Mouse (Mus musculus) forebrain, embryonic 13.5 days (tissue): ENCODE data around the gene Ankrd39. TPM values are rescaled to one million over a fixed set of nuclear protein-coding genes. Genes with fewer than 3 reads are reported as not detected.

ENCODE experiments used
- ATAC-seq: fragments of 200-750 bp; cut with Nextera tagmentation; 2 replicates; pipeline ENCODE4 v1.8.0; 2017
- H3K27ac ChIP-seq: fragments of 300-500 bp; sonication (generic); 2 replicates; pipeline ENCODE4 v1.5.1; 2015; ENCODE audit warnings: inconsistent platforms, mild to moderate bottlenecking, moderate library complexity
- H3K27me3 ChIP-seq: fragments of 300-500 bp; sonication (generic); 2 replicates; pipeline ENCODE4 v1.6.1; 2015; ENCODE audit warnings: mild to moderate bottlenecking, inconsistent platforms
- H3K36me3 ChIP-seq: fragments of 300-500 bp; sonication (generic); 2 replicates; pipeline ENCODE4 v1.6.1; 2015; ENCODE audit warnings: mild to moderate bottlenecking, inconsistent platforms; ENCODE audit not compliant: poor library complexity, severe bottlenecking
- H3K4me1 ChIP-seq: fragments of 300-500 bp; sonication (generic); 2 replicates; pipeline ENCODE4 v1.6.1; 2015; ENCODE audit warnings: inconsistent platforms
- H3K4me2 ChIP-seq: fragments of 300-500 bp; sonication (generic); 2 replicates; pipeline ENCODE4 v1.6.1; 2015; ENCODE audit warnings: inconsistent platforms, mild to moderate bottlenecking, moderate library complexity
- H3K4me3 ChIP-seq: fragments of 300-500 bp; sonication (generic); 2 replicates; pipeline ENCODE4 v1.5.1; 2015; ENCODE audit warnings: mild to moderate bottlenecking, inconsistent platforms
- H3K9ac ChIP-seq: fragments of 300-500 bp; sonication (generic); 2 replicates; pipeline ENCODE4 v1.6.1; 2015; ENCODE audit warnings: mild to moderate bottlenecking, inconsistent platforms
- H3K9me3 ChIP-seq: fragments of 300-500 bp; sonication (generic); replicated peaks from 2 replicates; pipeline ENCODE4 v1.6.1; 2016; ENCODE audit warnings: inconsistent platforms
- WGBS: fragments of 180-500 bp; shearing (Covaris S2); methylation state at CpG from one replicate; pipeline ENCODE4 v1.1.7; 2015; 5-methylcytosine and 5-hydroxymethylcytosine counted together
- polyA plus RNA-seq: library from polyadenylated mRNA; unstranded; fragments of >200 nt; fragmentation: Nextera tagmentation; extraction: Ambion mirVana; gene quantifications from 2 replicates; pipeline ENCODE4 v1.2.1, GENCODE M21; 2015

Ankrd39 gene
- 16.9 and 18.0 TPM in 2 replicates for polyA plus RNA-seq

DNA sequence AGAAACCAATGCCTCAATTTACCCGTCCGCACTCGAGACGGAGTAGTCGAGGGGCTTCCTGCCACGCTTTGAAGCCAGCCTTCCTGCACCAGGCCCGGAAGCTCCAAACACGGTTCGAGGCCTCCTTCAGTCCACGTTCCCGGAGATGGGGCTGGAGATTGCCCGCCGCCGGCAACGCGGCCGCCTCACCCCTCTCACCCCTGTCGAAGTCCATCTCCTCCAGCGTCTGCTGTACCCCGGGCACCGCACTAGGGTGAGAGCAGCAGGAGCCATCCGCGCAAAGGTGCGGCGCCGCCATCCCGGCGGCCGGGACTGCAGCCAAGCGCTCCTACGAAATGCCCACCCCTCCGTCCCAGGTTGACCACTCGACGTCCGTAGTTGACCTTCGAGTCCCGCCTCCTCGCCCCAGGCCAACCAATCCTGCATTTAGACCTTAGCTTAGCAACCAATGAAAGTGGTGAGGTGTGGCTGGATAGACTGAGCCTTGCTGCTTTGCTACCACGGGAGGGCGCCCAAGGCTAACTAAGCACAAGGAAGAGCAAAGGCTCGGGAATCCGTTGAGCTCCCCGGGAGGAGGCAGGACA, at the start of gene Ankrd39:
Ankrd39 (minus strand) TSS at position 558 of the 584 bp plus-strand sequence.
- WGBS = under 1% methylated on average over 43 of the region's 43 CpGs
- H3K4me1 ChIP-seq = peaks cover 35% of the 10 kb centered on the region
- H3K27me3 ChIP-seq = no peaks in the 10 kb centered on the region
- peak within 1 kb of the TSS; percentile 63 for H3K4me3 ChIP-seq
- ATAC-seq = peak; percentile 98
- H3K4me2 ChIP-seq = peak within 1 kb of the TSS; percentile 76
- peak within 1 kb of the TSS; percentile 81 for H3K9ac ChIP-seq
- H3K36me3 ChIP-seq = peaks cover 46% of the 10 kb centered on the region
- no peaks in the 10 kb centered on the region for H3K9me3 ChIP-seq
- H3K27ac ChIP-seq = peak within 1 kb of the TSS; percentile 49

DNA sequence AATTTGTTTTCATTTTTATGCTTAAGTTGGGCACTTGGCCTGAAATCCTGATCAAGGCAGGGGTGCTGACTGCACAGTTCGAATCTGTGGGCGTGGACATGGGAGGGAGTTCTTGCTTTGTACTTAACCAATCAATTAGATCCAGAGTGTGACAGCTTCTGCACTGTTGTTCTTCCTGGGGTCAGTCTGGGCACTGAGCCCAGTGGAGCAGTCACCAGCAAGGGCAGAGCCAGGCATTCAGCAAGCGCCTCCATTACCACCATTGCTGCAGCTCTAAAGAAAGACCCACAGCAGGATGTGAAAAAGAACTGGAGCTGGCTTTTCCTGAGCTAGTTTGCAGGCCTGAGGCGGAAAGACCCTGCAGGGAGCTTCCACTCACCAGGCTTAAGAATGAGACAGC, 48.9 kb upstream of the Ankrd39 start:
- H3K4me1 ChIP-seq = peaks cover 13% of the 10 kb centered on the region; the same call in 1 of the 2 replicates
- H3K36me3 ChIP-seq = no peaks in the 10 kb centered on the region
- H3K9me3 ChIP-seq = no peaks in the 10 kb centered on the region
- H3K27ac ChIP-seq = no peak overlapping the region
- peaks cover 7% of the 10 kb centered on the region; the same call in 1 of the 2 replicates for H3K27me3 ChIP-seq
- H3K4me3 ChIP-seq = no peak overlapping the region
- H3K9ac ChIP-seq = no peak overlapping the region
- ATAC-seq = peak; percentile 77
- 5% methylated on average over 4 of the region's 4 CpGs for WGBS
- H3K4me2 ChIP-seq = no peak overlapping the region

DNA sequence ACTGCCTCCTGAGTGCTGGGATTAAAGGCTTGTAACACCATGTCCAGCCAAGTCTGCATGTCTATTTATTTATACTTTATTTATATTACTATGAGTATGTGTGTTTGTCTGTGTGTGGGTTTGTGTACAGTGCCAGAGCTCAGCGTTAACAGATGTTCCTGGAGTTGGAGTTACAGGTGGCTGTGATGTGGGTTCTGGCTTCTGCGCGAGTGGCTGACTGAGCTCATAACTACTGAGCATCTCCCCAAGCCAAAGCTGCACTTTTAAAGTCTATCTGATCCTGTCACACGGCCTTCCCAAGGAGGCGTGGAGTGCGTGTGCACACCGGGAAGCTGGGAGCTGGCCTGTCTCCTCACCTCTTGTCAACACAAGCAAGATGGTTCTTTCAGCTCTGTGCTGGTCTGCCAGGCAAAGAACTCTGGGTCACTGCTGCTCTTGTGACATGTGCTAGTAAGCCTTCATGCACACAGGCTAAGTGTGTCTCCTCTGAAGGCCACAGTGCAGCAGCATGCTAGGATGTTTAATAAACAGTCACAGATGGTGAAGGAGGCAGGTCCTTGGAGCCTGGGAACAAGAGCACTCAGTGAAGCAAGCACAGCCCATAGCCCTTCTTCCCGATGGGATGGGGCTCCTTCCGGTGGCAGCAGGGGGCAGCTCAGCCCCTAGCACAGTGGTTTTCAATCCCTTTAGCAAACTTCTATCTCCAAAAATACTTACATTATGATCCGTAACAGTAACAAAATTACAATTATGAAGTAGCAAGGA, 48.1 kb upstream of the Ankrd39 start:
- H3K9me3 ChIP-seq = no peaks in the 10 kb centered on the region
- H3K4me2 ChIP-seq = no peak overlapping the region
- H3K27ac ChIP-seq = no peak overlapping the region
- H3K36me3 ChIP-seq = no peaks in the 10 kb centered on the region
- H3K9ac ChIP-seq = no peak overlapping the region
- peaks cover 11% of the 10 kb centered on the region; the same call in 1 of the 2 replicates for H3K27me3 ChIP-seq
- peaks cover 13% of the 10 kb centered on the region; the same call in 1 of the 2 replicates for H3K4me1 ChIP-seq
- 68% methylated on average over 10 of the region's 10 CpGs for WGBS
- no peak overlapping the region for H3K4me3 ChIP-seq
- peak; percentile 39; the same call in 1 of the 2 replicates for ATAC-seq

DNA sequence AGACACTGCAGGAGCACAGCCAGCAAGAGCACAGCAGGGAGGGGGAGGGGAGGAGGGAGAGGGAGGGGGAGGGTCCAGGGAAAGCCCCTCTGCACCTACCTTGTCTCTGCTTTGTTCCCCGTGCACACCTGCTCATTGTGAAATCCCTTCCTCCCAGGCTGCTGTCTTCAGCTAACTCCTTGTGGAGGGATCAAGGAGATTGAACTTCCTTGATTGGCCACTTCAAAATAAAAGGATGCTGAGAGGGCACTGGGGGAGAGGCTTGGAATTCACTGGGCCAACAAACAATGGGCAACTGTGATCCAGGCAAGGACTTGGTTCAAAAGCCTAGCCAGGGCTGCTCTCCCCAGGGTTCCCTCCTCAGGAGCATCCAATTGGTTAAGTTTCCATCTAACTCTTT, 45.9 kb upstream of the Ankrd39 start:
- no peak for ATAC-seq
- Histone ChIP-seq H3K9me3 (no peaks in the 10 kb centered on the region), H3K27ac (no peak overlapping the region), H3K4me2 (no peak overlapping the region), H3K27me3 (peaks cover 23% of the 10 kb centered on the region; the same call in 1 of the 2 replicates), H3K4me3 (no peak overlapping the region), H3K36me3 (no peaks in the 10 kb centered on the region), H3K9ac (no peak overlapping the region), H3K4me1 (peaks cover 13% of the 10 kb centered on the region; the same call in 1 of the 2 replicates)
- WGBS = 6% methylated on average over 1 of the region's 1 CpGs

DNA sequence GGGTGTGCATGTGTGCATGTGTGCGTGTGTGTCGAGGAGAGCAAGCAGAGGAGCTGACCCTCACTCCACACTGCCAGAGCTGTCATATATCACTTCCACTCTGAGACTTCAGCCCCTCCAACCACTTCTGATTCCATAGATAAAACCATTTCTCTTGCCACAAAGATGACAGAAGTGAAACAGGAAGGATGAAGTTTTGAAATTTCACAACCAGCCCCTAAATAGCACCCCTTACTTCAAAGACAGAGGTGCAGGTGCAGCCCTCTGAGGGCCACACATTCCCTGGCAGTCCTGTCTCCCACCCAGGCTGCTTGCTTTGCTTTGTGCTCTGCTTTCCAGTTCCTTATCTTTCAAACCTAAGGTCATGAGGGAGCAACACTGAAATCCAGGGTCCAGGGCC, 44.2 kb upstream of the Ankrd39 start:
- Histone ChIP-seq H3K9ac (no peak overlapping the region), H3K27me3 (peaks cover 37% of the 10 kb centered on the region), H3K27ac (no peak overlapping the region), H3K36me3 (no peaks in the 10 kb centered on the region), H3K4me2 (no peak overlapping the region), H3K4me1 (peaks cover 13% of the 10 kb centered on the region; the same call in 1 of the 2 replicates), H3K4me3 (no peak overlapping the region), H3K9me3 (no peaks in the 10 kb centered on the region)
- 94% methylated on average over 2 of the region's 2 CpGs for WGBS
- ATAC-seq = no peak

DNA sequence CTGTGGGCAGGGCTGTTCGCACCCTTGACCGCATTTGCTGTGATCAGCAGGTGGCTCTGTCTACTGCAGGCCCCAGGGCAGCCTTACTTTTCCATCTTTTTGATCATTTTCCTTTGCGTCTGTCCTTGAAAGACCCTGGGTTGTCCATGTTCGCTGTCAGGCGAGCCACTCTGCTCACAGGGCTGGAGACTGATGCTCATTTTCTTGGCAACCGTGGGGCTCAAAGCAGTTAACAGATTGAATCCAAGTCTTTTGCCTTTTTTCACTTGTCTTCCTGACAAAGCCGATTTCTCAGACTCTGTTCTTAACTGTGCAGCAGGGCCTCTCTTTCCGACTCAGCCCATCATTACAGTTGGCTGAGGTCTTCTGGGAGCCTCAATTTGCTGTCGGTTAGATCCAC, 43.4 kb upstream of the Ankrd39 start:
- no peak overlapping the region for H3K4me2 ChIP-seq
- H3K9ac ChIP-seq = no peak overlapping the region
- ATAC-seq = no peak
- 57% methylated on average over 9 of the region's 9 CpGs for WGBS
- H3K4me1 ChIP-seq = peaks cover 5% of the 10 kb centered on the region; the same call in 1 of the 2 replicates
- H3K9me3 ChIP-seq = no peaks in the 10 kb centered on the region
- H3K27ac ChIP-seq = no peak overlapping the region
- H3K27me3 ChIP-seq = peaks cover 44% of the 10 kb centered on the region
- no peak overlapping the region for H3K4me3 ChIP-seq
- no peaks in the 10 kb centered on the region for H3K36me3 ChIP-seq

DNA sequence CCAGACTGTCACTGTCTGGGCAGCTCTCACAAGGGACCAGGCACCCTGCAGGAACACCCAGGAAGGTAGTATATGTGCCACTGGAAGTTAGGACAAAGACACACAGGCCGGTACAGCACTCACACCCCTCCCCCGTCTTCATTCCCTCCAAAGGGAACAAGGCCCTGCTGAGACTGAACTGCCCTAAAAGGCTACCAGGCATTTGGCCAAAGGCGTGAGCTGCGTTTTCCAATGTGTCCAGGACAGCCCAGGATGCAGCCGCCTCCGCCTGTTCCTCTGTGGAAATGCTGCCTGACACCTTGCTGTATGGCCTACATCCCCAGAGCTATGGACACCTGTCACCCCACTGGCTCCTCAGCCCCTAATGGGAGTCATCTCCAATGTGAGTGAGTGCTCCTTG, 42.2 kb upstream of the Ankrd39 start:
- H3K36me3 ChIP-seq = no peaks in the 10 kb centered on the region
- WGBS = 51% methylated on average over 6 of the region's 6 CpGs
- ATAC-seq = no peak

DNA sequence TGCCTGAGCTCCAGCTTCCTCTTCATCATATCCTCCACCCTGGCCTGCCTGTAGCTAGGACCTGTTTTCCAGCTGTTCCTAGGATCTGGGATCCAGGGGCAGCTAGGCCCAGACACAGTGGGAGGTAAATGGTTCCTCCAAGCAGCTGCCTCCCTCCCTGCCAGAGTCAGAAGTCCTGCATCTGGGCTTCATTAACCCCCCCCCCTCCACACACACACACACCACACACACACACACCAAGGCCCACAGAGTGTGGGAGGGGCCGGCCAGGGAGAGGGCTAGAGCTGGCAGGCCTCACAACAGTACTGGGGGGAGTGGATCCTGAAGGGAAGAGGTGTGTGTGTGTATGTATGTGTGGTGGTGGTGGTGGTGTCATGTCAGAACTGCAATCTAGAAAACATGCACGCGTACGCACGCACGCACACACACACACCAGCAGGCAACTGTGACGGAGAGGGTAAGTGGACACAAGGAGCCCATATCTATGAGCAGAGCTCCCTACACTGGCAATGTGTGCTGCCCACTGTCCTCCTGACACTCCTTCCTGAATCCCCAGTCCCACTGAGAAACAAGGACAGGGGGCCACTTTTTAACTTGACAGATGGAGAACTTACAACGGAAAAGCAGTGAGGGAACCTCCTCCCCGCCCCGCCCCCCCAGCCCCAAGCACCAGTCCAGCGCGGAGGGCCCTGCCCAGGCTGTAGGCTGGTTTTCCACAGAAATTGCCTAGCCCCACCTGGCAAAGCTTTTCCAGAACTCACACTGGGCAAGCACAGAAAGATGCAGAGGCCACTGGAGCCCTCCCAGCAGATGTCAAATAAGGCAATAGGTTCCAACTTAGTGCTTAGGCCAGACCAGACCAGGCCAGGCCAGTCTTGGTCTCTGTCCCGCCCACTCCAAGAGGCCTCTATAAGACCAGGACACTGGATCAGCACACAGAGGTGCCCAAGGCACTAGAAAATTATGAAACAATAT, 41.5 kb upstream of the Ankrd39 start:
- no peak overlapping the region for H3K9ac ChIP-seq
- no peak overlapping the region for H3K27ac ChIP-seq
- H3K9me3 ChIP-seq = no peaks in the 10 kb centered on the region
- no peak for ATAC-seq
- no peak overlapping the region for H3K4me3 ChIP-seq
- peaks cover 61% of the 10 kb centered on the region for H3K27me3 ChIP-seq
- H3K4me2 ChIP-seq = no peak overlapping the region
- H3K36me3 ChIP-seq = no peaks in the 10 kb centered on the region
- no peaks in the 10 kb centered on the region for H3K4me1 ChIP-seq
- WGBS = 69% methylated on average over 13 of the region's 13 CpGs

More for the DNA sequence above, 42.2 kb upstream of the Ankrd39 start:
- peaks cover 54% of the 10 kb centered on the region for H3K27me3 ChIP-seq
- no peak overlapping the region for H3K4me2 ChIP-seq
- H3K27ac ChIP-seq = no peak overlapping the region
- no peak overlapping the region for H3K4me3 ChIP-seq
- H3K9ac ChIP-seq = no peak overlapping the region
- no peaks in the 10 kb centered on the region for H3K4me1 ChIP-seq
- no peaks in the 10 kb centered on the region for H3K9me3 ChIP-seq

DNA sequence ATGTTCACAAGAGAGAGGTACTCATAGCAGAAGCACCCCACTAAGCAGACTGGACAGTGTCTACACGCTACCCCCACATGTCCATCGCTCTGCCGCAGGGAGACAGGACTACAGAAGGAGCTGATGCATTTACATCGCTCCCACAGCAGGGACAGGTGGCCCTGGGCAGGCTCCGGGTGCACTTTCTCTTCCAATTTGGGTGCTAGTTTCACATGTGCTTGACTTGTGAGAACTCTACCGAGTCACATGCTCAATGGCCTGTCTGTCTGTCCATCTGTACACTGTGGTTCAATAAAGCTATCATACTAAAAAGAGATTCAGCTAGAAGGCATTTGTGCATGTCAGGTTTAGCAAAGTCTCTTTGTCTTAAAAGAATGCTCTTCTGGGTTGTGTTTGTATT, 40.6 kb upstream of the Ankrd39 start:
- H3K9me3 ChIP-seq = no peaks in the 10 kb centered on the region
- H3K27ac ChIP-seq = no peak overlapping the region
- no peak overlapping the region for H3K4me2 ChIP-seq
- 0 out of 2 replicates have a peak overlapping the region, but pooled peaks have one; percentile 43 for H3K9ac ChIP-seq
- no peak overlapping the region for H3K4me3 ChIP-seq
- no peak for ATAC-seq
- peaks cover 70% of the 10 kb centered on the region for H3K27me3 ChIP-seq
- H3K4me1 ChIP-seq = no peaks in the 10 kb centered on the region
- 86% methylated on average over 6 of the region's 6 CpGs for WGBS
- H3K36me3 ChIP-seq = no peaks in the 10 kb centered on the region

DNA sequence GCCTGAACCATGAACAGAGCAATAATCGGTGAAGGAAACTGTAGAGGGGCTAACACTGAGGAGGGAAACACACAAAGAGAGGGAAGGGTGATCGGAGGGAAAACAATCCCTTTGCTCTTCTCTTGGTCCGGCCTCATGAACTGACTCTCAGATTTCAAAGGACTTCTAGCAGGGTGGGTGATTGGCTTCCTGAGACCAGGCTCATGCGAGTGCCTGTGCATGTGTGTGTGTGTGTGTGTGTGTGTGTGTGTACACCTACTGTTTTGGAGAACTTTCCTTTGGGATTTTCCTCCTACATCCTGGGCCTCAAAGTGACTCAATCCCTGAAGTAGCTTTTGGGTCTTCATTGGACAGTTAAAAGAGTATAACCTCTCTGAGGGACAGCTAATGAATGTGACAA, 39.0 kb upstream of the Ankrd39 start:
- WGBS = 28% methylated on average over 4 of the region's 4 CpGs
- H3K27me3 ChIP-seq = peaks cover 78% of the 10 kb centered on the region
- no peak for ATAC-seq
- no peak overlapping the region for H3K27ac ChIP-seq
- no peak overlapping the region for H3K4me3 ChIP-seq
- peaks cover 2% of the 10 kb centered on the region for H3K4me1 ChIP-seq
- H3K4me2 ChIP-seq = no peak overlapping the region
- H3K36me3 ChIP-seq = no peaks in the 10 kb centered on the region
- no peak overlapping the region for H3K9ac ChIP-seq
- no peaks in the 10 kb centered on the region for H3K9me3 ChIP-seq

DNA sequence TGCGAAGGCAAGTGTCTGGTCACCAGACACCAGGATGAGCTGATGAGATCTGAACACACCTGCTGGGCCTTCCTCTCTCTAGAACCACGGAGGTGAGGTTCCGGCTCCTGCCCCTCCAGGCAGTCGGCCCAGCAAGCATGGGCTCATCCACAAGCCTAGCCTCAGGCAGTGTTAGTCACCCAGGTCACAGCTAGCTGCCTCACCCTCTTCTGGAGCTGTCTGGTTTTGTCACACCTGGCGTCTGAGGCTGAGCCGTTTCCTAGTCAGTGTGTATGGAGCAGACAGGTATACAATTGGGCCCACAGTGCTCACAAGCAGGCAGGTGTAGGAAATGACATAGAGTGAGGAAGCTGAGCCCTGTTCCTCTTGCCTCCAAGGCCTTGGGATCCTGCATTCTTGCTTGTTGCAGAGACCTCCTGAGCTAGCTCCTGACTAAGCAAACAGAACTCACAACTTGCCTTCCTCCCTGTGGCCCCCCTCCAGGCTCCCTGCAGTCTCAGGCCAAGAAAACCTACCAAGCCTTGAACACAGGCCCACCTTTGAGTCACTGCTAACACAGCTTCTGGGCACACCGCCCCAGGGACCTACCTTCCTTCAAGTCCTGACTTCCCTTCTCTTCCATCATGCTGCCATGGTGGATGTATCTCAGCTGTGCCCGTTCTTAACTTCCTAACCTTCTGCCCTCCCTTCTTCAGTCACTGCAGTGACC, 36.3 kb upstream of the Ankrd39 start:
- no peak for ATAC-seq
- Histone ChIP-seq H3K4me2 (no peak overlapping the region), H3K9me3 (no peaks in the 10 kb centered on the region), H3K27ac (no peak overlapping the region), H3K9ac (no peak overlapping the region), H3K4me1 (peaks cover 23% of the 10 kb centered on the region), H3K36me3 (no peaks in the 10 kb centered on the region), H3K27me3 (peaks cover 78% of the 10 kb centered on the region), H3K4me3 (no peak overlapping the region)
- WGBS = 86% methylated on average over 8 of the region's 8 CpGs
